Mouse (Mus musculus): ENCODE measurements at regions not wholly inside any gene's neighbourhood (a gene's known extent, or its start where the extent isn't known, plus 50 kb on each side); places are given as distances from the start of the nearest gene placed in this dataset.
"Not testable (repeated sequence)": the region's sequence is repeated elsewhere in the genome, so short reads cannot be mapped to it uniquely, and the experiment has no call there.

DNA sequence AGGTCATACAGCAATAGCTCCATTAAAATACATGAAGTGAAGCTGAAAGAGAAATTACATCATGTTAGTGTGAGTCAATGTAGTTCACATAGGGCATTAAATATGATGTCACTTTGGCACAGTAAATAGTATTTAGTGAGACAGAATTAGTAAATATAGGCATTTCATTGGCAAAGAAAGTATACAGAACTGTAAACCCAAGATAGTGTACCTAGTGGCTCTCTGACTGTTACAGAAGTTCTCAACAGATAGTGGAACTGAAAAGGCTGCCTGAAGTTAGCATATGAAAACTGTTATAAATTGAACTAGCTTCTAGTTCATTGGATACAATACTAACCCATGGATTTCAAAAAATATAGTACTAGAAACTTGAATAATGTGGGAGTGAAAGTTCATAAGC, 1642.1 kb upstream of the Cdh6 start:
- H3K27ac ChIP-seq (ENCODE audit: low read depth, low read length) = no peak overlapping the region
- H3K36me3 ChIP-seq (ENCODE audit: insufficient read depth) = no peaks in the 10 kb centered on the region
- no peak overlapping the region for H3K9ac ChIP-seq
- H3K4me2 ChIP-seq (ENCODE audit: low read depth) = no peak overlapping the region
- no peaks in the 10 kb centered on the region for H3K27me3 ChIP-seq (ENCODE audit: insufficient read depth, low read length)
- DNase-seq (no peak), ATAC-seq (no peak)
- no peak for TF ChIP-seq CTCF (IDR thresholded peaks at IDR 0.05; ENCODE audit: low read depth)
- H3K4me3 ChIP-seq (ENCODE audit: low read depth, low read length) = no peak overlapping the region
- no peaks in the 10 kb centered on the region for H3K4me1 ChIP-seq (ENCODE audit: insufficient read depth)
- H3K9me3 ChIP-seq (ENCODE audit: low read length) = no peaks in the 10 kb centered on the region

DNA sequence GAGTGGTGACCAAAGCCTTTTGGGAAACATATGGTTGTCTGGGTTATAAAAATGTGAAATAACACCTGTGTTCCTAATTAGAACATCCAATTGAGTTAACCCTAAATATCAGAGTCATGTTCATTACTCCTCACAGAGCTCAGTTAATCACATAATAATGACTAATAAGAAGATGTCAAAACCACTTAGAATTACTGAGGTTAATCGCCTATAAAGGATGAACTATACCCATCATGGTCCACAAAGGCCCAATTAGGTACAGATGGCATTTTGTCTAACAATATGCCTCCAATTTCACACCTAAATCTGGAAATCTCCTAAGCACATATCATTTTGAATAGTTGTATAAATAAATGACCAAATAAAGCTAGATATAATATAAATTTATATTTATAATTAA, 1633.4 kb upstream of the Cdh6 start:
- no peak overlapping the region for H3K9ac ChIP-seq
- no peak overlapping the region for H3K27ac ChIP-seq (ENCODE audit: low read depth, low read length)
- no peaks in the 10 kb centered on the region for H3K36me3 ChIP-seq (ENCODE audit: insufficient read depth)
- no peak overlapping the region for H3K4me3 ChIP-seq (ENCODE audit: low read depth, low read length)
- no peaks in the 10 kb centered on the region for H3K4me1 ChIP-seq (ENCODE audit: insufficient read depth)
- no peak for TF ChIP-seq CTCF (IDR thresholded peaks at IDR 0.05; ENCODE audit: low read depth)
- no peak for ATAC-seq
- WGBS = 55% methylated on average over 1 of the region's 1 CpGs
- no peaks in the 10 kb centered on the region for H3K27me3 ChIP-seq (ENCODE audit: insufficient read depth, low read length)
- no peaks in the 10 kb centered on the region for H3K9me3 ChIP-seq (ENCODE audit: low read length)
- no peak overlapping the region for H3K4me2 ChIP-seq (ENCODE audit: low read depth)
- DNase-seq = no peak

DNA sequence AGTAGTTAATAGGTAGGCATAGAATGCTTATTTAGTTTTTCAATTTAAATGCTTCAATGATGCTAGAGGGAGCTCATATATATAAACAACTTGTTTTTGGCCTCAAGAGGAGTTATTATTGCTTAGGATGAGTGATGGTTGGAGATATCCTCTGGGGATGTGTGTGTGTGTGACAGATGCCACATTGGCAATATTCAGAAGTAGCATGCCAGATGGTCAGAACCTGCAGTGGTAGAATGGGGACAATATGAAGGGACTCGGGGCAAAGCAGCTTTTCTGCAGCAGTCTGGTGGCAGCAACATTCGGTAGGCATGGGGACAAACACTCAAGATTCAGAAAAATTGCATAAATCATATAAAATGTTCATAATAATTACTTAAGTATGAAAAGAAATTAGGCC, 1621.7 kb upstream of the Cdh6 start:
- WGBS = 65% methylated on average over 2 of the region's 2 CpGs
- no peak overlapping the region for H3K4me2 ChIP-seq (ENCODE audit: low read depth)
- no peak for TF ChIP-seq CTCF (IDR thresholded peaks at IDR 0.05; ENCODE audit: low read depth)
- H3K4me3 ChIP-seq (ENCODE audit: low read depth, low read length) = no peak overlapping the region
- no peaks in the 10 kb centered on the region for H3K36me3 ChIP-seq (ENCODE audit: insufficient read depth)
- H3K27ac ChIP-seq (ENCODE audit: low read depth, low read length) = no peak overlapping the region
- no peak for DNase-seq
- H3K4me1 ChIP-seq (ENCODE audit: insufficient read depth) = no peaks in the 10 kb centered on the region
- H3K9ac ChIP-seq = no peak overlapping the region
- H3K27me3 ChIP-seq (ENCODE audit: insufficient read depth, low read length) = no peaks in the 10 kb centered on the region
- ATAC-seq = no peak
- H3K9me3 ChIP-seq (ENCODE audit: low read length) = no peaks in the 10 kb centered on the region

DNA sequence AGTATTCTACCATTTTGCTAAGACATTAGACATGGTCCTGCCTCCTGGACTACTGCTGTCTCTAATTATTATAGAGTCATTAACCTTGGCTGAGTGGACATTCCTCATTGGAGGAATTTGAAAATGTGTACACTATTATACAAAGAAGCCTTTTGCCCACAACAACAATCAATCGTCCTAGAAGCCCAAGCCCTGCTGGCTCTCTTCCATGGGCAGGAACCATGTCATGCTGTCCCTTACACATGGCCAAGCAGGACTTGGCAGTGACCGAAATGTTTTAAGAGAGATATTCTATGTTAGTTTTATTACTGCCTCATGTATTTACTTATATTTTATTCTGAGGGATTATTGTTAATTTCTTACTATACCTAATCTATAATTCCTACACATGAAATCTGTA, 1607.3 kb upstream of the Cdh6 start:
- 63% methylated on average over 2 of the region's 2 CpGs for WGBS

DNA sequence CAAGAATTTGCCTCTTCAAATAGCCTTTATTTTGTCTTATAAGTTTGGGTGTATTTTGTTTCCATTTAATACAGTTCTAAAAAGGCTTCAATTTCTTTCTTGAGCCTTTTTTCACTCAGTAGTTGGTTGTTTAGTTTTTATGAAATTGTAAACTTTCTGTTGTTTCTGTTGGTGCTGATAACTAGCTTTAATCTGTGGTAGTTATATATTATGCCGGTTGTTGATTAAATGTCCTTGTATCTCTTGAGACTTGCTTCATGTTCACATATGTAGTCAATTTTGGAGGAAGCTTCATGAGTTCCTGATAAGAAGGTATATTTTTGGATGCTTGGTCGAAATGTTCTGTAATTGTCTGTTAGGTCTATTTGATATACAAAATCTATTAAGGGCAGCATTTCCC, 1568.3 kb upstream of the Cdh6 start:
- ATAC-seq (no peak), DNase-seq (no peak)
- Histone ChIP-seq H3K9me3 (ENCODE audit: low read length) (no peaks in the 10 kb centered on the region), H3K4me3 (ENCODE audit: low read depth, low read length) (no peak overlapping the region), H3K36me3 (ENCODE audit: insufficient read depth) (no peaks in the 10 kb centered on the region), H3K4me2 (ENCODE audit: low read depth) (no peak overlapping the region), H3K9ac (no peak overlapping the region), H3K27me3 (ENCODE audit: insufficient read depth, low read length) (no peaks in the 10 kb centered on the region), H3K27ac (ENCODE audit: low read depth, low read length) (no peak overlapping the region), H3K4me1 (ENCODE audit: insufficient read depth) (no peaks in the 10 kb centered on the region)
- no peak for TF ChIP-seq CTCF (IDR thresholded peaks at IDR 0.05; ENCODE audit: low read depth)
- 86% methylated on average over 2 of the region's 2 CpGs for WGBS

More for the DNA sequence above, 1607.3 kb upstream of the Cdh6 start:
- ATAC-seq = no peak
- no peaks in the 10 kb centered on the region for H3K4me1 ChIP-seq (ENCODE audit: insufficient read depth)
- H3K4me2 ChIP-seq (ENCODE audit: low read depth) = no peak overlapping the region
- H3K36me3 ChIP-seq (ENCODE audit: insufficient read depth) = no peaks in the 10 kb centered on the region
- no peaks in the 10 kb centered on the region for H3K9me3 ChIP-seq (ENCODE audit: low read length)
- DNase-seq = no peak
- no peaks in the 10 kb centered on the region for H3K27me3 ChIP-seq (ENCODE audit: insufficient read depth, low read length)
- TF ChIP-seq CTCF (IDR thresholded peaks at IDR 0.05; ENCODE audit: low read depth) = no peak
- no peak overlapping the region for H3K4me3 ChIP-seq (ENCODE audit: low read depth, low read length)
- no peak overlapping the region for H3K9ac ChIP-seq
- no peak overlapping the region for H3K27ac ChIP-seq (ENCODE audit: low read depth, low read length)

DNA sequence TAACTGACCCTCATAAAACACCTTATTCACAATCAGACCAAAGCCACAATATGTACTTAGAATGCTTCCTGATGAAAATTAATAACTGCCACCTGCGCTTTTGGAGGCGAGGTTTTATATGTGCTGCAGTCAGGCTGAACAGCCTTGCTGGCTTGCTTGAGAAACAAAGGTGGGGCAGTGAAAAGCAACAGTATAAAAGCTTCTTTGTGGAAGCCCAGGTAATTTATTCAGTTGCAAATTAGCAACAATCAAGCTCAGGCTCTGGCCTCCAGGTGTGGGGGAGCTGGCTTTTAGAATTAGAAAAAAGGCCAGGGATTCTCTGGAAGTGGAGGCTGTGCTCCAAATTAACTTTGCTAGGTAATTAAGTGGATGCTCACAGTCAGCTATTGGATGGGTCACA, 1524.5 kb upstream of the Cdh6 start:
- not testable (repeated sequence) for H3K4me2 ChIP-seq (ENCODE audit: low read depth); H3K9me3 ChIP-seq (ENCODE audit: low read length); H3K36me3 ChIP-seq (ENCODE audit: insufficient read depth); DNase-seq; H3K27ac ChIP-seq (ENCODE audit: low read depth, low read length); H3K27me3 ChIP-seq (ENCODE audit: insufficient read depth, low read length); H3K4me1 ChIP-seq (ENCODE audit: insufficient read depth); ATAC-seq; H3K4me3 ChIP-seq (ENCODE audit: low read depth, low read length); H3K9ac ChIP-seq
- 89% methylated on average over 2 of the region's 2 CpGs for WGBS

DNA sequence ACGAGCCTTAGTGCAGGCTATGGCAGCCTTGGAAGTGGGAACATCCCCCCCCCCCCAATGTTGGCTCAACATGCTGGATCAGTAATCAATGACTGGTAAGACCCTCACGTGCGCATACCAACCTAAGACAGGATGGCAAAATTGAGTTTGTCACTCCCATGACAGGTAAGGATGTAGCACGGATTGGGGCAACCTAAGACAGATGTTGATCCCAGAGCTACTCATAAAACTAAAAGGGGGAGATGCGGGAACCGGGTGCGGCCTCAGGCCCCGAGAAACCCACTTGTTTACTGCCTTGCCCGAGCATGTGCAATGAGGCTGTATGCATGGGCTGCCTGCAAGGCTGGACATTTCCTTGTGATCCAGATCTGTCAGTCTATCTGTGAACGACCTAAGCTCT, 1523.0 kb upstream of the Cdh6 start:
- 93% methylated on average over 10 of the region's 10 CpGs for WGBS
- Histone ChIP-seq H3K36me3 (ENCODE audit: insufficient read depth) (no peaks in the 10 kb centered on the region), H3K4me3 (ENCODE audit: low read depth, low read length) (no peak overlapping the region), H3K4me2 (ENCODE audit: low read depth) (no peak overlapping the region), H3K27me3 (ENCODE audit: insufficient read depth, low read length) (no peaks in the 10 kb centered on the region), H3K4me1 (ENCODE audit: insufficient read depth) (no peaks in the 10 kb centered on the region), H3K9ac (no peak overlapping the region), H3K27ac (ENCODE audit: low read depth, low read length) (no peak overlapping the region), H3K9me3 (ENCODE audit: low read length) (no peaks in the 10 kb centered on the region)
- TF ChIP-seq CTCF (IDR thresholded peaks at IDR 0.05; ENCODE audit: low read depth) = no peak
- DNase-seq (no peak), ATAC-seq (no peak)

DNA sequence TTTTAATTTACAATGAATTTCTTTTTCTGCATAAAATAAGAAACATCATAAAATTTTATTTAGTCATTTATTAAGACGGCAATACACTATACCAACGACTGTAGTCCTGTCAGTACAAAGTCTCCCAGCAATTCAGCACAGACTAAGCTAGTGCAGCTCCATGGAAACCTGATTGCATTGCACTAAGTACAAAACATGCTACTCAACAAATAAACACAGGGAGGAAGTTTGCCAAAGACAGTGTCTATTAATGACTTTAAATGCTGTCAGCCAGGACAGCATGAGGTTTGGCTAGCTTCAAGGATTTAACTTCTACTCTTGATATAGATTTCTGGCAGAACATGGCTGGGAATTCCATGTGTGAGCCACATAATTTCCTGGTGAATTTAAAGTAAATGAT, 1515.7 kb upstream of the Cdh6 start:
- DNase-seq = peak; percentile 7
- WGBS = 56% methylated on average over 2 of the region's 2 CpGs
- Histone ChIP-seq H3K4me3 (ENCODE audit: low read depth, low read length) (no peak overlapping the region), H3K27ac (ENCODE audit: low read depth, low read length) (no peak overlapping the region), H3K36me3 (ENCODE audit: insufficient read depth) (no peaks in the 10 kb centered on the region), H3K9me3 (ENCODE audit: low read length) (no peaks in the 10 kb centered on the region), H3K9ac (no peak overlapping the region), H3K4me2 (ENCODE audit: low read depth) (no peak overlapping the region), H3K27me3 (ENCODE audit: insufficient read depth, low read length) (no peaks in the 10 kb centered on the region), H3K4me1 (ENCODE audit: insufficient read depth) (no peaks in the 10 kb centered on the region)
- TF ChIP-seq CTCF (IDR thresholded peaks at IDR 0.05; ENCODE audit: low read depth) = no peak
- ATAC-seq = no peak

Measured in forebrain, postnatal 0 days (tissue).